Mouse (Mus musculus) lung, postnatal 0 days (tissue): ENCODE measurements at regions not wholly inside any gene's neighbourhood (a gene's known extent, or its start where the extent isn't known, plus 50 kb on each side); places are given as distances from the start of the nearest gene placed in this dataset.

Source experiments
- CTCF ChIP-seq: IDR thresholded peaks from 2 replicates; pipeline ENCODE4 v1.5.1; 2016; ENCODE audit warnings: antibody characterized with exemption, mild to moderate bottlenecking
- EP300 ChIP-seq: IDR thresholded peaks from 2 replicates; pipeline ENCODE4 v1.6.1; 2016; ENCODE audit warnings: antibody characterized with exemption, mild to moderate bottlenecking, control low read depth

GRCm38 (mm10) chr17:83985916-83986578, 138.3 kb upstream of the Haao start:
- TF ChIP-seq CTCF (no peak), EP300 (no peak)
